Mouse (Mus musculus) lung, adult 18-20 months (tissue): ENCODE results near the gene Cyp3a25.
"Not testable (repeated sequence)": the region's sequence is repeated elsewhere in the genome, so short reads cannot be mapped to it uniquely, and the experiment has no call there.

Experiments used
- DNase-seq, 2 experiments: peaks; one replicate each; pipeline ENCODE4 v3.0.0; 2022; ENCODE audit warnings: mixed read lengths in 2 of 2

Gene Cyp3a25

GRCm38 (mm10) chr5:146009509-146009908, at the start of gene Cyp3a25:
TSS of gene Cyp3a25 (minus strand) at chr5:146009618.
- not testable (repeated sequence) for DNase-seq

- DNase-seq: no peak
These were observed 11.7 kb upstream of the Cyp3a25 start for GRCm38 (mm10) chr5:146021136-146021535.

- no peak for DNase-seq
These were observed 8.9 kb upstream of the Cyp3a25 start for GRCm38 (mm10) chr5:146018275-146018674.

- no peak for DNase-seq
These were observed 1.8 kb upstream of the Cyp3a25 start for GRCm38 (mm10) chr5:146011251-146011650.

GRCm38 (mm10) chr5:145967080-145967479, 42.3 kb downstream of the Cyp3a25 start:
- no peak for DNase-seq
